Mouse (Mus musculus): ENCODE measurements around the gene Atg4b. TPM values are rescaled to one million over a fixed set of nuclear protein-coding genes. Genes with fewer than 3 reads are reported as not detected.
"Not testable (repeated sequence)": the region's sequence is repeated elsewhere in the genome, so short reads cannot be mapped to it uniquely, and the experiment has no call there.

Atg4b gene
- total and polyA plus RNA-seq, 2 experiments from 2014 or later, result 39.3 to 81.8 TPM

GRCm38 (mm10) chr1:93835876-93836531 is 84.7 kb downstream of the Atg4b start:
- TF ChIP-seq CTCF (IDR thresholded peaks at IDR 0.05), result no peak
- WGBS, result 93% methylated on average over 6 of the region's 6 CpGs
- DNase-seq (ENCODE audit: low spot score) (no peak), ATAC-seq (ENCODE audit: low FRiP score) (no peak)
- H3K9ac ChIP-seq (replicated peaks; ENCODE audit: low read length, poor library complexity, severe bottlenecking), result no peak overlapping the region
- H3K36me3 ChIP-seq (ENCODE audit: insufficient read depth, low read length), result 0 out of 2 replicates have a peak, but pooled peaks cover 8% of the 10 kb centered on the region
- H3K9me3 ChIP-seq (ENCODE audit: low read length), result no peaks in the 10 kb centered on the region
- H3K27me3 ChIP-seq (ENCODE audit: insufficient read depth, low read length), result no peaks in the 10 kb centered on the region
- H3K27ac ChIP-seq (ENCODE audit: low read depth, low read length), result no peak overlapping the region
- no peaks in the 10 kb centered on the region for H3K4me1 ChIP-seq (ENCODE audit: insufficient read depth, low read length)
- no peak overlapping the region for H3K4me2 ChIP-seq (ENCODE audit: low read depth, low read length, poor library complexity, severe bottlenecking)
- H3K4me3 ChIP-seq (ENCODE audit: low read depth, low read length), result no peak overlapping the region

- WGBS, result 95% methylated on average over 2 of the region's 2 CpGs
- DNase-seq (ENCODE audit: low spot score) (no peak), ATAC-seq (ENCODE audit: low FRiP score) (no peak)
- H3K4me2 ChIP-seq (ENCODE audit: low read depth, low read length, poor library complexity, severe bottlenecking), result no peak overlapping the region
- no peak overlapping the region for H3K4me3 ChIP-seq (ENCODE audit: low read depth, low read length)
- no peak for TF ChIP-seq CTCF (IDR thresholded peaks at IDR 0.05)
- 0 out of 2 replicates have a peak, but pooled peaks cover 8% of the 10 kb centered on the region for H3K36me3 ChIP-seq (ENCODE audit: insufficient read depth, low read length)
- H3K4me1 ChIP-seq (ENCODE audit: insufficient read depth, low read length), result no peaks in the 10 kb centered on the region
- no peaks in the 10 kb centered on the region for H3K27me3 ChIP-seq (ENCODE audit: insufficient read depth, low read length)
- H3K9me3 ChIP-seq (ENCODE audit: low read length), result no peaks in the 10 kb centered on the region
- no peak overlapping the region for H3K27ac ChIP-seq (ENCODE audit: low read depth, low read length)
- H3K9ac ChIP-seq (replicated peaks; ENCODE audit: low read length, poor library complexity, severe bottlenecking), result no peak overlapping the region
Observed at GRCm38 (mm10) chr1:93836532-93836913, 85.2 kb downstream of the Atg4b start.

GRCm38 (mm10) chr1:93837335-93837734 is 86.0 kb downstream of the Atg4b start:
- Histone ChIP-seq H3K27me3 (ENCODE audit: insufficient read depth, low read length) (no peaks in the 10 kb centered on the region), H3K9ac (replicated peaks; ENCODE audit: low read length, poor library complexity, severe bottlenecking) (no peak overlapping the region), H3K9me3 (ENCODE audit: low read length) (no peaks in the 10 kb centered on the region), H3K4me2 (ENCODE audit: low read depth, low read length, poor library complexity, severe bottlenecking) (no peak overlapping the region), H3K27ac (ENCODE audit: low read depth, low read length) (no peak overlapping the region), H3K36me3 (ENCODE audit: insufficient read depth, low read length) (0 out of 2 replicates have a peak, but pooled peaks cover 8% of the 10 kb centered on the region), H3K4me3 (ENCODE audit: low read depth, low read length) (no peak overlapping the region), H3K4me1 (ENCODE audit: insufficient read depth, low read length) (no peaks in the 10 kb centered on the region)
- no peak for TF ChIP-seq CTCF (IDR thresholded peaks at IDR 0.05)
- WGBS, result 97% methylated on average over 8 of the region's 8 CpGs
- no peak for DNase-seq (ENCODE audit: low spot score)
- no peak for ATAC-seq (ENCODE audit: low FRiP score)

GRCm38 (mm10) chr1:93838569-93838968 is 87.3 kb downstream of the Atg4b start:
- H3K4me2 ChIP-seq (ENCODE audit: low read depth, low read length, poor library complexity, severe bottlenecking); H3K27me3 ChIP-seq (ENCODE audit: insufficient read depth, low read length); H3K4me3 ChIP-seq (ENCODE audit: low read depth, low read length); H3K9me3 ChIP-seq (ENCODE audit: low read length); H3K4me1 ChIP-seq (ENCODE audit: insufficient read depth, low read length); ATAC-seq (ENCODE audit: low FRiP score); H3K27ac ChIP-seq (ENCODE audit: low read depth, low read length); DNase-seq (ENCODE audit: low spot score); H3K36me3 ChIP-seq (ENCODE audit: insufficient read depth, low read length); H3K9ac ChIP-seq (replicated peaks; ENCODE audit: low read length, poor library complexity, severe bottlenecking): not testable (repeated sequence)
- WGBS, result 89% methylated on average over 8 of the region's 8 CpGs

Other genes starting within 250 kb of the Atg4b start
- 7.4 and 7.8 TPM in 2 replicates for gene Farp2, start 239.4 kb upstream of the Atg4b start, total RNA-seq (2014; rRNA removed)
- 2.2 and 2.3 TPM in 2 replicates for gene Farp2, start 239.4 kb upstream of the Atg4b start, polyA plus RNA-seq (2015; fragmentation: Nextera tagmentation; extraction: Ambion mirVana)
- 301 and 335 TPM in 2 replicates for gene Stk25, start 92.8 kb upstream of the Atg4b start, total RNA-seq (2014; rRNA removed)
- 362 and 412 TPM in 2 replicates for gene Stk25, start 92.8 kb upstream of the Atg4b start, polyA plus RNA-seq (2015; fragmentation: Nextera tagmentation; extraction: Ambion mirVana)
- gene Bok, start 65.8 kb upstream of the Atg4b start, total RNA-seq (2014; rRNA removed), result 99.4 and 108 TPM in 2 replicates
- gene Bok, start 65.8 kb upstream of the Atg4b start, polyA plus RNA-seq (2015; fragmentation: Nextera tagmentation; extraction: Ambion mirVana), result 95.4 and 96.6 TPM in 2 replicates
- gene Thap4, start 3.4 kb downstream of the Atg4b start, total RNA-seq (2014; rRNA removed), result 56.0 and 63.3 TPM in 2 replicates
- 53.7 and 57.1 TPM in 2 replicates for gene Thap4, start 3.4 kb downstream of the Atg4b start, polyA plus RNA-seq (2015; fragmentation: Nextera tagmentation; extraction: Ambion mirVana)
- gene Dtymk, start 50.4 kb downstream of the Atg4b start, total RNA-seq (2014; rRNA removed), result 66.8 and 88.8 TPM in 2 replicates
- 109 TPM in 2 replicates for gene Dtymk, start 50.4 kb downstream of the Atg4b start, polyA plus RNA-seq (2015; fragmentation: Nextera tagmentation; extraction: Ambion mirVana)
- gene Ing5, start 52.5 kb downstream of the Atg4b start, total RNA-seq (2014; rRNA removed), result 12.6 and 13.5 TPM in 2 replicates
- 7.1 and 7.5 TPM in 2 replicates for gene Ing5, start 52.5 kb downstream of the Atg4b start, polyA plus RNA-seq (2015; fragmentation: Nextera tagmentation; extraction: Ambion mirVana)
- gene D2hgdh, start 73.4 kb downstream of the Atg4b start, total RNA-seq (2014; rRNA removed), result 10.6 and 20.0 TPM in 2 replicates
- 8.6 and 10.3 TPM in 2 replicates for gene D2hgdh, start 73.4 kb downstream of the Atg4b start, polyA plus RNA-seq (2015; fragmentation: Nextera tagmentation; extraction: Ambion mirVana)
- gene Gal3st2, start 109.8 kb downstream of the Atg4b start, total RNA-seq (2014; rRNA removed), result not detected in 2 replicates
- not detected in 2 replicates for gene Gal3st2, start 109.8 kb downstream of the Atg4b start, polyA plus RNA-seq (2015; fragmentation: Nextera tagmentation; extraction: Ambion mirVana)
- gene Gal3st2b, start 166.8 kb downstream of the Atg4b start, total RNA-seq (2014; rRNA removed), result 0.33 TPM in 1 of 2 replicates, not detected in the other
- 0.05 TPM in 1 of 2 replicates, not detected in the other for gene Gal3st2b, start 166.8 kb downstream of the Atg4b start, polyA plus RNA-seq (2015; fragmentation: Nextera tagmentation; extraction: Ambion mirVana)
- not detected in 2 replicates for gene Gal3st2c, start 239.0 kb downstream of the Atg4b start, total RNA-seq (2014; rRNA removed)
- not detected in 2 replicates for gene Gal3st2c, start 239.0 kb downstream of the Atg4b start, polyA plus RNA-seq (2015; fragmentation: Nextera tagmentation; extraction: Ambion mirVana)

Measured in midbrain, postnatal 0 days (tissue).